Mouse (Mus musculus) liver, embryonic 15.5 days (tissue): Measurements from ENCODE around the gene Ppp2r5e. TPM values are rescaled to one million over a fixed set of nuclear protein-coding genes. Genes with fewer than 3 reads are reported as not detected.

Source experiments
- ATAC-seq: fragments of 200-750 bp; cut with Nextera tagmentation; 2 replicates; pipeline ENCODE4 v1.8.0; 2017; ENCODE audit warnings: moderate number of reproducible peaks, mild to moderate bottlenecking, moderate library complexity; ENCODE audit not compliant: insufficient read depth
- H3K27ac ChIP-seq: fragments of 300-500 bp; sonication (generic); replicated peaks from 2 replicates; pipeline ENCODE4 v1.5.1; 2015; ENCODE audit warnings: mild to moderate bottlenecking, inconsistent platforms
- H3K27me3 ChIP-seq: fragments of 300-500 bp; sonication (generic); 2 replicates; pipeline ENCODE4 v1.6.1; 2015; ENCODE audit warnings: mild to moderate bottlenecking, inconsistent platforms
- H3K36me3 ChIP-seq: fragments of 300-500 bp; sonication (generic); replicated peaks from 2 replicates; pipeline ENCODE4 v1.6.1; 2015; ENCODE audit warnings: moderate library complexity, mild to moderate bottlenecking, inconsistent platforms
- H3K4me1 ChIP-seq: fragments of 300-500 bp; sonication (generic); replicated peaks from 2 replicates; pipeline ENCODE4 v1.6.1; 2015; ENCODE audit warnings: inconsistent platforms
- H3K4me2 ChIP-seq: fragments of 300-500 bp; sonication (generic); 2 replicates; pipeline ENCODE4 v1.6.1; 2015; ENCODE audit warnings: moderate library complexity, mild to moderate bottlenecking, inconsistent platforms
- H3K4me3 ChIP-seq: fragments of 300-500 bp; sonication (generic); replicated peaks from 2 replicates; pipeline ENCODE4 v1.5.1; 2015; ENCODE audit warnings: mild to moderate bottlenecking, inconsistent platforms
- H3K9ac ChIP-seq: fragments of 300-500 bp; sonication (generic); 2 replicates; pipeline ENCODE4 v1.6.1; 2015; ENCODE audit warnings: moderate library complexity, mild to moderate bottlenecking, inconsistent platforms
- H3K9me3 ChIP-seq: fragments of 300-500 bp; sonication (generic); replicated peaks from 2 replicates; pipeline ENCODE4 v1.6.1; 2016; ENCODE audit warnings: inconsistent platforms
- WGBS: fragments of 180-500 bp; shearing (Covaris S2); methylation state at CpG from one replicate; pipeline ENCODE4 v1.1.7; 2015; ENCODE audit warnings: mixed read lengths; ENCODE audit not compliant: insufficient replicate concordance; 5-methylcytosine and 5-hydroxymethylcytosine counted together
- polyA plus RNA-seq: library from polyadenylated mRNA; unstranded; fragments of >200 nt; fragmentation: Nextera tagmentation; extraction: Ambion mirVana; gene quantifications from 2 replicates; pipeline ENCODE4 v1.2.1, GENCODE M21; 2015

Ppp2r5e gene
- polyA plus RNA-seq, 1 experiment from 2014 or later: 5.2 TPM

DNA sequence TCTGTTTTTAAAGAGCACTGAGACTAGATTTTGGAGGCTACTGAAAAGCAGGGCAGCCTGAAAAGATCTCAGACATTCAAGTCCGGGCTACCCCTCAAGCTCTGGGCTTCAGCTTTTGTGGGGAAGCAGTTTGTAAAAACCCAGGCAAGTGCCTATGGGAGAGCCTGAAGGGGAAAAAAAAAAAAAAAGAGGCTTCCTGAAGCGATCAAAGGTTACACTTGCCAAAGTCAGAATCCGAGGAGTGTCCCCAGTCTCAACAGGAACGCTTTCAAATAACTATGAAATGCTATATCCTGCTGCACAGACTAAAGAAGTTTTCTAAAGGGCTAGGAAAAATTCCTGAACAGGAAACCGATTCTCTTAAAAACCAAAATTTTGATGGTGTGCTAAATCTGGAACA, 128.9 kb downstream of the Ppp2r5e start:
- Histone ChIP-seq H3K4me1 (no peaks in the 10 kb centered on the region), H3K36me3 (peaks cover 54% of the 10 kb centered on the region), H3K4me3 (no peak overlapping the region), H3K27ac (no peak overlapping the region), H3K27me3 (no peaks in the 10 kb centered on the region), H3K9me3 (no peaks in the 10 kb centered on the region), H3K4me2 (no peak overlapping the region), H3K9ac (no peak overlapping the region)
- WGBS: 72% methylated on average over 5 of the region's 5 CpGs
- no peak for ATAC-seq

DNA sequence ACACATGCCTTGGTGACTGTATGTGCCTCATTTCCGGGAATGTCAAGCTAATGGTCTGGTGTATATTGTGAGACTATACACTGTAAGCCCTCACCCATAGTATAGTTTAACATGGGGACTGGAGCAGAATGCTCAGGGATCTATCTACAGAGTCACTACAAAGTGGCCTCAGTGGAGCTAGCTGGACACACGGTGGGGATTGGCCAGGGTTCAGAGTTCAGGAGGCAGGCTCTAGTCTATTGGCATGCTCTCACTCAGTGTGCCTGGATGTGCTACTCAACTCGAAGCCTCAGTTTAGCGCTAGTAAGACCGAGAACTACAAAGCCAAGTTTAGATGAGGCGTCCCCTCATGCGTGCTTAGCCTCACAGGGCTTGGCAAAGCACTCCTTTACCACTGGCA, 129.8 kb downstream of the Ppp2r5e start:
- WGBS: 86% methylated on average over 7 of the region's 7 CpGs
- no peak for ATAC-seq
- no peaks in the 10 kb centered on the region for H3K27me3 ChIP-seq
- H3K36me3 ChIP-seq: peaks cover 59% of the 10 kb centered on the region
- no peaks in the 10 kb centered on the region for H3K9me3 ChIP-seq
- H3K4me1 ChIP-seq: no peaks in the 10 kb centered on the region
- H3K4me2 ChIP-seq: no peak overlapping the region
- H3K9ac ChIP-seq: no peak overlapping the region
- H3K27ac ChIP-seq: no peak overlapping the region
- no peak overlapping the region for H3K4me3 ChIP-seq

DNA sequence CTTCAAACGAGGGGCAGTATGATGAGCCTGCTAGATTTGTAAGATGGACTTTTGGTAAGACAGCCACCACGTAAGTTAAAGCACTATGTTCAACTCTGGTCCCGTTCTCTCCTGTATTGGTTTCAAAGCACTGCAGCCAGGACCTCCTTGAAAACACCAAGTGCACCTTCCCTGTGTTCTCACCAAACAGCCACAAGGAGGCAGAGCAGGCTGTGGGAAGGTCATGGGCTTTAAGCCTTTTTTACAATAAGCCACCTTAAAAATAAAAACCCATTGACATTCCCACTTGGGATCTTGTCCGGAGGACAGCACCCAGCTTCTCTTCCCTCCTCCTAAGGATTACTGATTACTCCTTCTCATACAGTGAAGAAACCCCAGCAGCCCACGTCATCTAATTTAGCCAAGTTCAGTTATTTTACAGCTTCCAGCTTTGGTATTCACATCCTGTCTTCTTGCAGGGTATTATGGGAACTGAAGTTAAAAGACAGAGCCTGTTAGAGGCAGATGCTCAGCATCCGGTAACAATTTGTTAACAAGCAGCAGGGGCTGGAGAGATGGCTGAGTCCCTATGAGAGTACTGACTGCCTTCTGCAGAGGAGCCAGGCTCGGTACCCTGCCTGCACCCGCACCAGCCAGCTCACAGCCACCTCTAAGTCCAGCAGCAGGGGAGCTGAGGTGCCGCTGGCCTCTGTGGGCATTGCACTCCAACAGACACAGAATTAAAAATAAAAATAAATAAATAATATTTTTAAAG, 131.9 kb downstream of the Ppp2r5e start:
- H3K4me2 ChIP-seq: no peak overlapping the region
- H3K4me1 ChIP-seq: no peaks in the 10 kb centered on the region
- ATAC-seq: no peak
- H3K9ac ChIP-seq: no peak overlapping the region
- no peak overlapping the region for H3K4me3 ChIP-seq
- no peaks in the 10 kb centered on the region for H3K27me3 ChIP-seq
- no peak overlapping the region for H3K27ac ChIP-seq
- no peaks in the 10 kb centered on the region for H3K9me3 ChIP-seq
- H3K36me3 ChIP-seq: peaks cover 72% of the 10 kb centered on the region
- 83% methylated on average over 9 of the region's 9 CpGs for WGBS

DNA sequence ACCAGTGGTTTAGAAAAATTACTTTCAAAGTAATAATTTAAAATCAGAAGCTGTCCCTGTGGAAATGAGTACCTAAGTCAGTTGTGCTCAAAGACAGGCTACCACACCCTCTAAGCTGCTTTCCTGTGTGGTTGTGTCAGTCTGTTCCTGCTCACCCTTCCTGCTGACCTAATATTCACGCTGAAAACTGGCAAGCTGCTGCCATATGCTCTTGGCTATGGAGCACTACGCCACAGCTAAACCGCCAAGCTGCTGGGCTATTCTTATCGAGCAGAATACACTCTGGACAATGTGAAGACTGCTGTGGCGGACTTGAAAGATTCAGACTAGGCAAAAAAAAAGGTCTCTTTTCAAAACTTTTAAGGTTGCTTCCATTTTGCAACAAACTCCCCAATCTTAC, 135.5 kb downstream of the Ppp2r5e start:
- no peak for ATAC-seq
- H3K27me3 ChIP-seq: no peaks in the 10 kb centered on the region
- peaks cover 68% of the 10 kb centered on the region for H3K36me3 ChIP-seq
- no peaks in the 10 kb centered on the region for H3K4me1 ChIP-seq
- no peaks in the 10 kb centered on the region for H3K9me3 ChIP-seq
- no peak overlapping the region for H3K4me2 ChIP-seq
- WGBS: 58% methylated on average over 5 of the region's 5 CpGs
- H3K27ac ChIP-seq: no peak overlapping the region
- no peak overlapping the region for H3K9ac ChIP-seq
- H3K4me3 ChIP-seq: no peak overlapping the region

DNA sequence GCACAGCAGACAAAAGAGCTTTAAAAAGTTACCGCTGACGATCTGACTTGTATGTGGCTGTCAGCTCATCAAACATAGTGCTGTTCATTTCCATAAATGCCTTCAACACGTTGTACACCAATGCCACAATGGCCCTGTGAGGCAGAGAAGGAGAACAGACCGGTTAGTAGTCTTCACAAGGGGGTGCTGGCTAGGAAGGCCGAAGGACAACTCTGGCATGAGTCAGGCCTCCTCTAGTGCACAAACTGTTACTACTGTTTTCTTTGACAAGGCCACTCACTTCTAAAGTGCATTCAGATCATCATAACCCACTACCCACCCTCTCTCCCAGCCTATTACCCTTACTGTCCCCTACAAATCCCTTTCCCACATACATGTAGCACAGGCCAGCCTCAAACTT, 136.4 kb downstream of the Ppp2r5e start:
- no peaks in the 10 kb centered on the region for H3K9me3 ChIP-seq
- no peaks in the 10 kb centered on the region for H3K4me1 ChIP-seq
- H3K4me3 ChIP-seq: no peak overlapping the region
- no peak overlapping the region for H3K27ac ChIP-seq
- ATAC-seq: no peak
- H3K4me2 ChIP-seq: no peak overlapping the region
- peaks cover 59% of the 10 kb centered on the region for H3K36me3 ChIP-seq
- no peaks in the 10 kb centered on the region for H3K27me3 ChIP-seq
- WGBS: 81% methylated on average over 5 of the region's 5 CpGs
- no peak overlapping the region for H3K9ac ChIP-seq

DNA sequence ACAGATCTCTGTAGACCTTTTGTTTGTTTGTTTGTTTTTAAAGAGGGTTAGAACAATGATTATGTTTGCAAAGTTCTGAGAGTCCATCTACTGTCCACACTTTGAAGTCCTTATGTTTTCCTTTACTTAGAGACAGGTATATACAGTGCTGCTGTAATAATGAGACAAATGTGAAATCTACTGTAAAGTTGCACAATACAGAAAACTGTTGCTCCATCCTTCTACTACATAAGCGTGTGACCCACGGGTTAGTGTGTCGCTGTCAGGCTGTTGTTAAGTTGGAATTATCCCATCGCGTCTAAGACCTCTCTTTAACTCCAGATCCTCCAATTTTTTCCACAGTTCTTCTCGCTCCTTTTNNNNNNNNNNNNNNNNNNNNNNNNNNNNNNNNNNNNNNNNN, 142.6 kb downstream of the Ppp2r5e start:
- Histone ChIP-seq H3K4me1 (no peaks in the 10 kb centered on the region), H3K27ac (no peak overlapping the region), H3K9ac (no peak overlapping the region), H3K27me3 (no peaks in the 10 kb centered on the region), H3K4me3 (no peak overlapping the region), H3K36me3 (peaks cover 41% of the 10 kb centered on the region), H3K9me3 (no peaks in the 10 kb centered on the region), H3K4me2 (no peak overlapping the region)
- ATAC-seq: no peak
- WGBS: 82% methylated on average over 6 of the region's 6 CpGs

DNA sequence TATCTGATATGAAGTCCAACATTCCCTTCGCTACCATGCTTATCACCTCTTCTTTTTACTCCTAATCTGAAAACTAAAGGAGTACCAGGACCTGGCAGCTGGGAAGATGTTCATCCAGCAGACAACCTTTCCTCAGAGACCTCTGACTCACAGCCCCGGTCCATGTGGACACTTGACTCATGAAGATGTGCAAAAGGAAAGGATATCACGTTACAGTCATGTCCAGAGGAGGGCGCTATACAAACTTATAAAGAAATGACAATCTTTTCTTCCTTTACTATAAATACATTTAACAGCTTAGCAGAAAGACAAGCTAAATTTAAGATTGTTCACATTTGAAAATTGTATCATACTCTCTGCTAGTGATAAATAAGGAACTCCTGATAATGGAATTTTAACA, 143.0 kb downstream of the Ppp2r5e start:
- Histone ChIP-seq H3K4me3 (no peak overlapping the region), H3K27me3 (no peaks in the 10 kb centered on the region), H3K4me2 (no peak overlapping the region), H3K9ac (no peak overlapping the region), H3K9me3 (no peaks in the 10 kb centered on the region), H3K4me1 (no peaks in the 10 kb centered on the region), H3K27ac (no peak overlapping the region), H3K36me3 (peaks cover 38% of the 10 kb centered on the region)
- no peak for ATAC-seq
- 76% methylated on average over 4 of the region's 4 CpGs for WGBS

DNA sequence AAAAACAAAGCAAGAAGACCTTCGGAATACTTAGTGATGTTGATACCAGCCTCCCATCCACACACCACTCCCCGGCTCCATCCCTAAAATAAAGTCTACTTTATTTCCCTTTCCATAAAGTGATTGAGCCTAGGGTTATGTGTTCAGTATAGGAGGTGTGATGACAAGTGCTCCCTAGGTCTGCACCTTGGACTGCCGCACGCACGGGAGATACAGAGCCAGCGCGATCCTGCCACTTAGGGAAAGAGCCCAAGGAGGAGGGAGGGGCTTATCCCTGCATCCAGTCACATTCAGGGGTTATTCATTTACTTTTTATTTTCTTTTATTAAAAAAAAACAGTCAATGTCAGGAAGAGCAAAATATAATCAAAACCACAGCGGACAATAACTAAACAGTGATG, 145.5 kb downstream of the Ppp2r5e start:
- ATAC-seq: no peak
- Histone ChIP-seq H3K9ac (no peak overlapping the region), H3K27ac (no peak overlapping the region), H3K4me3 (no peak overlapping the region), H3K36me3 (peaks cover 30% of the 10 kb centered on the region), H3K4me2 (no peak overlapping the region), H3K9me3 (no peaks in the 10 kb centered on the region), H3K4me1 (no peaks in the 10 kb centered on the region), H3K27me3 (no peaks in the 10 kb centered on the region)
- WGBS: 88% methylated on average over 8 of the region's 8 CpGs

DNA sequence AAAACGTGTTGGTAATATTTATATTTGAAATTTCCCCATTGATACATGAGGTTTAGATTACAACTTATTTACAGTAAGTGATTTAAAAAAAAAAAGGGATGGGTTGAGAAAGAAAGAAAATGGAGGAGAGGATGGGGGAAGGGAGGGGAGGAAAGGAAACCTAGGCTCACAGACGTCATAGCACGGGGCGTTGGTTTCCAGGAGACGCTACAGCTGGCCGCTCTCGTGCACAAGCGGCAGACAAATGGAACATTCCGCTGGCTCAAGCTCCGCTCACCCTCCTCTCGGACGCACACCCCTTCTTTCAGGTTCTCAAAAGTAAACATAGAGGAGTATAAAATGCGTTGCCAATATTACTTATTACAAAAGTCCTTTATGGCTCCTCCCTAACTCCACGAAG, 146.0 kb downstream of the Ppp2r5e start:
- Histone ChIP-seq H3K36me3 (peaks cover 30% of the 10 kb centered on the region), H3K4me3 (no peak overlapping the region), H3K9ac (no peak overlapping the region), H3K9me3 (no peaks in the 10 kb centered on the region), H3K27ac (no peak overlapping the region), H3K4me2 (no peak overlapping the region), H3K27me3 (no peaks in the 10 kb centered on the region), H3K4me1 (no peaks in the 10 kb centered on the region)
- ATAC-seq: no peak
- WGBS: 79% methylated on average over 14 of the region's 14 CpGs

DNA sequence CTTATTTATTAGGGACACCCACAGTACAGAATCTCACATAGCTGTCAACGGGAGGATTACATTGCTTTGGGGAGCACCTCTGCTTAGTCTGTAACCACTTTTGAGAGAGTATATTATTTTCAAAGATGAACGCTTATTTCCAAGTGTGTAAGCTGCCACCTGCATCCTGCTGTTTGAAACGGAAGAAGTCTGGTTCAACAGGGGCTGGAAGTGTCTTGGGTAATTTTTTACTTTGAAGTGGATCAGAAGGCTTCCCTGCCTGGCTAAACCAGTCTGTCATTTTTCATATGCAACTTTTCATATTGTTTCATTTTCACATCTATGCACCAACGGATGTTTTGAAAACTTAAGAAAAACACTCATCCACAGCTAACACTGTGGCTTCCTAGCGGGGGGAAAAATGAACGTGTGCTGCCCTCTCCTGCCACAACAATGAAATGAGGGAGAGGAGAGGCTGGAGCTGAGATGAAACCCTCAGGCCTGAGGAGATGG, 146.5 kb downstream of the Ppp2r5e start:
- no peak for ATAC-seq
- Histone ChIP-seq H3K27ac (no peak overlapping the region), H3K9me3 (no peaks in the 10 kb centered on the region), H3K9ac (no peak overlapping the region), H3K4me3 (no peak overlapping the region), H3K27me3 (no peaks in the 10 kb centered on the region), H3K4me1 (no peaks in the 10 kb centered on the region), H3K4me2 (no peak overlapping the region), H3K36me3 (peaks cover 30% of the 10 kb centered on the region)
- WGBS: 43% methylated on average over 6 of the region's 6 CpGs

DNA sequence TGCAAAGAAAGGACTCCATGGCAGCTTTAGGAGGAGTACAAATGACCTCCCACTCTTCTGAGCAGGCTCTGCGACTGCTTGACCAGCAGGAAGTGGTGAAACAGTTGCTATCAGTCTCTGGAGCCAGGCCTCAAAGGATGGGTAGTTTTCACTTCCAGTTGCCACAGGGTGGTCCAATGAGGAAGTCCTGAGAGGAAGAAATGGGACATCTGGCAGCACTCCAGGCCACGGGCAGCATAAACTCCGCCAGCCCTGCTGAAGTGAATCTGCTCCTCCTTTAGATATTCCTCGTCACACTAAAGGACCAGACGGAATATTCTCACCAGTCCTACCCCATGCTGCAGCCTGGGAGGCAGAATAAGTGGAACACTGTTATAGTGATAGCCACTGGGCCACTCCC, 147.1 kb downstream of the Ppp2r5e start:
- Histone ChIP-seq H3K4me3 (no peak overlapping the region), H3K27me3 (no peaks in the 10 kb centered on the region), H3K4me2 (no peak overlapping the region), H3K9me3 (no peaks in the 10 kb centered on the region), H3K9ac (no peak overlapping the region), H3K27ac (no peak overlapping the region), H3K4me1 (no peaks in the 10 kb centered on the region), H3K36me3 (peaks cover 28% of the 10 kb centered on the region)
- 46% methylated on average over 5 of the region's 5 CpGs for WGBS
- ATAC-seq: no peak

DNA sequence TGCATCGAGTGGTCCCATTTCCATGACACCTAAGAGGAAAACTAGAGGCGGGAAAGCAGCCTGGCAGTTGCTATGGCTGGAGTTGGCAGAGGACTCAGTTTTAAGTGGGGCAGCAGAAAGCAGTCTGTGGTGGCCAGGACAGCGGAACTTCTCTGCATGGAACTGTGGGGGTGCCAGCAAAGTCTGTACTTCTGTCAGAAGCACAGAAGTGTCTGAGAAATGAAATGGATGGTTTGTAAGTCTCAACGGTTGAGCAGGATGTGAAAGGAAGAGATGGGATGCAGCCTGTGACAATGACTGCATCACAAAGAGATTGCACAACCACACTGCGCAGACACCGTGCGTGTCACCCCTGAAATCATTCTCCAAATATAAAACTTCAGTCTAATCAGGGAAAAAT, 149.8 kb downstream of the Ppp2r5e start:
- Histone ChIP-seq H3K4me3 (no peak overlapping the region), H3K27me3 (no peaks in the 10 kb centered on the region), H3K36me3 (peaks cover 7% of the 10 kb centered on the region), H3K27ac (no peak overlapping the region), H3K4me2 (no peak overlapping the region), H3K9me3 (no peaks in the 10 kb centered on the region), H3K4me1 (no peaks in the 10 kb centered on the region), H3K9ac (no peak overlapping the region)
- no peak for ATAC-seq
- 68% methylated on average over 7 of the region's 7 CpGs for WGBS
